Mouse (Mus musculus) adrenal gland, postnatal 0 days (tissue): ENCODE results near the gene Tcte2. TPM values are rescaled to one million over a fixed set of nuclear protein-coding genes. Genes with fewer than 3 reads are reported as not detected.

Experiments
- polyA plus RNA-seq: library from polyadenylated mRNA; unstranded; fragments of >200 nt; fragmentation: Nextera tagmentation; extraction: Ambion mirVana; gene quantifications from 2 replicates; pipeline ENCODE4 v1.2.1, GENCODE M21; 2015

The Tcte2 gene
- 2.6 and 3.2 TPM in 2 replicates for polyA plus RNA-seq

GRCm38 (mm10) chr17:13761179-13761913 lies at the start of gene Tcte2:
Gene Tcte2 (minus strand): TSS chr17:13761825.

GRCm38 (mm10) chr17:13759853-13760627 lies 1.6 kb downstream of the Tcte2 start, which contains the start of gene Afdn:
Gene Afdn (plus strand): TSS chr17:13760539.

Other genes with a start within 250 kb of the Tcte2 start
- 67.2 and 68.9 TPM in 2 replicates for gene Afdn, start 1.3 kb downstream of the Tcte2 start, polyA plus RNA-seq
- gene Gm7168, start 186.5 kb upstream of the Tcte2 start, polyA plus RNA-seq = not detected in 2 replicates
- gene Gm7356, start 241.9 kb upstream of the Tcte2 start, polyA plus RNA-seq = not detected in 2 replicates